Mouse (Mus musculus): ENCODE results near the gene Rara. TPM values are rescaled to one million over a fixed set of nuclear protein-coding genes. Genes with fewer than 3 reads are reported as not detected.
"Not testable (repeated sequence)": the region's sequence is repeated elsewhere in the genome, so short reads cannot be mapped to it uniquely, and the experiment has no call there.

The Rara gene
- polyA plus RNA-seq, 1 experiment from 2014 or later = 47.1 TPM

DNA sequence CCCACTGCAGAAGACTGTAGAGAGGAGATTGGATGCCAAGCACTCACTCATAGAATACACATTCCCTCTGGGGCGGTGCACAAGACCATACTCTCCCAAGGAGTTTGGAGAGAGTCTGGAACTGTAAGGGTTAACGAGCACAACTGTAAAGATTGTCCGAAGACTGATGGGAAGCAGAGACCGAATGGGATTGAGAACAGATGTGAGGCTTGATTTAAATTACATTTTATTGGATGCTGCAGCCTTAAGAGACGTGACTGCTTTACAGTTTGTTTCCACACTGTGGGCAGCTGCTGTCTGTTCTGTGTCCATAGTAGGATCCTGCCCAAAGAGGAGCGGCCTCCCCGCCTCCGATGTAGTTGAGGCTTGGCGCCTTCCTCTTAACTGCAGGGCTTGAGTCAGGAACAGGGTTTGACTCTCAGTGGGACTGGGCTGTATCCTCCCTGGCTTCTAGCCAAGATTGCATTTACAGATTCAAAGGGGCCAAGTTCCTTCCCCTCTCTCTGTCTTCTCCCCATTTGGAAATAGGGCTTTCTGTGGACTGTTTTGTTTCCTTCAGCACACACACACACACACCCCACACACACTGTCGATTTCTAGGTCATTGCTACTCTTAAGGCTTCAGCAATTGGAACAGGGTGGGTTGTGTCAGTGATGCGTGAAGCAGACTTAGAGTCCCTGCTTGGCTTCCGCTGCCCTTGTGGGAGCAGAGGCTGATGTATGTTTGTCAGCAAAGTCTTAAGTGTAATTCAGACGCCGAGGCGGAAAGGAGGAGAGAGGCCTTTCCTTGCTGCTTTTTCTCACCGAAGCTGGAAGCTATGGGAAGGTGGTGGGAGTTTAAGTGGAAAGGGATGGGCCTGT lies 4.5 kb upstream of the Rara start:
- Histone ChIP-seq H3K27ac (peak overlapping the region; percentile 96), H3K4me2 (peak overlapping the region; percentile 32), H3K36me3 (peaks cover 33% of the 10 kb centered on the region), H3K4me1 (replicated peaks) (peaks cover 68% of the 10 kb centered on the region), H3K4me3 (replicated peaks) (0 out of 2 replicates have a peak overlapping the region, but pooled peaks have one; percentile 1)
- WGBS = 16% methylated on average over 16 of the region's 16 CpGs
- ATAC-seq (ENCODE audit: insufficient number of reproducible peaks, insufficient read depth, low FRiP score, low TSS enrichment, low read depth) = peak; percentile 60
- H3K27me3 ChIP-seq; H3K9me3 ChIP-seq; H3K9ac ChIP-seq (replicated peaks): not testable (repeated sequence)

DNA sequence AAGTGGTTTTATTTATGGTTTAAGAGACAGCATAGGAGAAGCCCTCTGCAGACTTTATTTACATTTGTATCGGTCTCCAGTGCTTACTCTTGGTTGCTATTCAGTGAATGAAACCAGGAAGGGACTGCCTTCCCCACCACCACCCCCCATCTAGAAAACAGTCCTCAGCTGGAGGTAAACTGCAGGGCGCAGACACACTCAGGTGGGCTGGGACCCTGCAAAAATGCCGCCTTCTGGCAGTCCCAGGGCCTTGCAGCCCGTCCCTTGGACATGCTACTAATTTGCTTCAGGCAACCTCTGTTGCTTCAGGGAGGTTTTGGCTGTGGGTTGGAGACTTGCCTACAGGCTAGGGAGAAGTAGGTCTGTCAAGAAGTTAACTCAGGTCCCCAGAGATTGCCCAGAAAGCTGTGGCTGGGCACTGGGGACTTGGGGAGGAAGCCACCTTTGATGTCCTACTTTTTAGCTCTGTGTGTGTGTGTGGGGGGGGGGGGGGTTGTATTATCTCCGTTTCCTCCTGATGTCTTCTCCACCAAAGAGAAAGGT lies 2.9 kb upstream of the Rara start:
- Histone ChIP-seq H3K9ac (replicated peaks) (peak overlapping the region; percentile 18; the same call in 1 of the 2 replicates), H3K27ac (peak overlapping the region; percentile 96), H3K9me3 (no peaks in the 10 kb centered on the region), H3K4me2 (peak overlapping the region; percentile 47), H3K36me3 (peaks cover 17% of the 10 kb centered on the region), H3K4me1 (replicated peaks) (peaks cover 77% of the 10 kb centered on the region), H3K27me3 (no peaks in the 10 kb centered on the region), H3K4me3 (replicated peaks) (no peak overlapping the region)
- ATAC-seq (ENCODE audit: insufficient number of reproducible peaks, insufficient read depth, low FRiP score, low TSS enrichment, low read depth) = no peak
- WGBS = 15% methylated on average over 5 of the region's 5 CpGs

- ATAC-seq (ENCODE audit: insufficient number of reproducible peaks, insufficient read depth, low FRiP score, low TSS enrichment, low read depth) = no peak
- Histone ChIP-seq H3K4me2 (peak overlapping the region; percentile 47), H3K27ac (peak overlapping the region; percentile 96), H3K27me3 (no peaks in the 10 kb centered on the region), H3K4me1 (replicated peaks) (peaks cover 83% of the 10 kb centered on the region), H3K36me3 (peaks cover 11% of the 10 kb centered on the region; the same call in 1 of the 2 replicates), H3K4me3 (replicated peaks) (0 out of 2 replicates have a peak overlapping the region, but pooled peaks have one; percentile 16), H3K9me3 (no peaks in the 10 kb centered on the region), H3K9ac (replicated peaks) (peak overlapping the region; percentile 18; the same call in 1 of the 2 replicates)
- 5% methylated on average over 10 of the region's 10 CpGs for WGBS
Measured at GRCm38 (mm10) chr11:98925265-98925721, 2.3 kb upstream of the Rara start.

DNA sequence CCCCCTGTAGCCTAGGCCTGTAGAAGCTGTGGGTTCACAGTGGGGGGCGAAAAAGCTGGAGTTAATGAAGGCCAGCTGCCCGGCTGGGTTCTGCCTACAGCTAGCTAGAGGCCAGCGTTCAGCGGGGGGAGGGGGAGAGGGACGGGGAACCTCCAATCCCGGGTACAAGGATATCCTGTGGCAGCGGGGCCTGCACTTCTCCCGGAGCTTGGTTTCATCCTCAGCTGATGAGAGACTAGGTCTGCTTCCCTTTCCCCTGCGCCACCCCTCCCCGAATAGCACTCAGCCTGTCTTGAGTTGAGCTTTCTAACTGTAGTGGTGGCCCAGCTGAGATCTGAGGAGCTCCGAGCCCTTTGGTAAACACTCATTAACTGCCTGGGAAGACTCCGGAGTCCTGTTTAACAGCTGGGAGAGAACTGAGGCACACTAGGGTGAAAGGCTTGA lies 1.7 kb upstream of the Rara start:
- Histone ChIP-seq H3K4me2 (peak overlapping the region; percentile 47), H3K27ac (peak overlapping the region; percentile 96), H3K36me3 (peaks cover 6% of the 10 kb centered on the region; the same call in 1 of the 2 replicates), H3K27me3 (no peaks in the 10 kb centered on the region), H3K9me3 (no peaks in the 10 kb centered on the region), H3K4me3 (replicated peaks) (peak overlapping the region; percentile 16; the same call in 1 of the 2 replicates), H3K9ac (replicated peaks) (peak overlapping the region; percentile 18; the same call in 1 of the 2 replicates), H3K4me1 (replicated peaks) (peaks cover 89% of the 10 kb centered on the region)
- 5% methylated on average over 12 of the region's 12 CpGs for WGBS
- ATAC-seq (ENCODE audit: insufficient number of reproducible peaks, insufficient read depth, low FRiP score, low TSS enrichment, low read depth) = peak; percentile 18; the same call in 1 of the 2 replicates

DNA sequence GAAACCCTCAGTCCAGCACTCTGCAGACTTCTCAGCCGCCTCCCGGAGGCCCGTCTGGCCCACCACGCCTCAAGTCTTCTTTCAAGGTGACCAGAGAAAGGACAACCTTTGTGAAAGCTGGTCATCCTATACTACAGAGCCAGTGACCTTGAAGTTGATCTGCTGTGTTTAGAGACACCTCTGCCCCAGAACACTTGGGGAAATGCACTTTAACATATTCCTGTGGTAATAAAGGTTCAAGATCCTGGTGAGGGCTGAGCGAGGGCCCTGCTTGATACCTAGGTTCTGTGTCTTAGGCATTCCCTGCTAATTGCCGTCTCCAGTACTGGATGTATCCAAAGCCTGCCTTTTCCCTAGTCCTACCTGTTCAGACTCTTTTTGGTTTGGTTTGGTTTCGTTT lies 1.1 kb upstream of the Rara start:
- H3K4me2 ChIP-seq = peak overlapping the region; percentile 47
- no peak overlapping the region for H3K9ac ChIP-seq (replicated peaks)
- WGBS = 42% methylated on average over 7 of the region's 7 CpGs
- H3K27ac ChIP-seq = peak overlapping the region; percentile 96
- no peaks in the 10 kb centered on the region for H3K9me3 ChIP-seq
- ATAC-seq (ENCODE audit: insufficient number of reproducible peaks, insufficient read depth, low FRiP score, low TSS enrichment, low read depth) = no peak
- H3K4me1 ChIP-seq (replicated peaks) = peaks cover 96% of the 10 kb centered on the region
- no peak overlapping the region for H3K4me3 ChIP-seq (replicated peaks)
- no peaks in the 10 kb centered on the region for H3K27me3 ChIP-seq
- no peaks in the 10 kb centered on the region; the same call in 1 of the 2 replicates for H3K36me3 ChIP-seq

DNA sequence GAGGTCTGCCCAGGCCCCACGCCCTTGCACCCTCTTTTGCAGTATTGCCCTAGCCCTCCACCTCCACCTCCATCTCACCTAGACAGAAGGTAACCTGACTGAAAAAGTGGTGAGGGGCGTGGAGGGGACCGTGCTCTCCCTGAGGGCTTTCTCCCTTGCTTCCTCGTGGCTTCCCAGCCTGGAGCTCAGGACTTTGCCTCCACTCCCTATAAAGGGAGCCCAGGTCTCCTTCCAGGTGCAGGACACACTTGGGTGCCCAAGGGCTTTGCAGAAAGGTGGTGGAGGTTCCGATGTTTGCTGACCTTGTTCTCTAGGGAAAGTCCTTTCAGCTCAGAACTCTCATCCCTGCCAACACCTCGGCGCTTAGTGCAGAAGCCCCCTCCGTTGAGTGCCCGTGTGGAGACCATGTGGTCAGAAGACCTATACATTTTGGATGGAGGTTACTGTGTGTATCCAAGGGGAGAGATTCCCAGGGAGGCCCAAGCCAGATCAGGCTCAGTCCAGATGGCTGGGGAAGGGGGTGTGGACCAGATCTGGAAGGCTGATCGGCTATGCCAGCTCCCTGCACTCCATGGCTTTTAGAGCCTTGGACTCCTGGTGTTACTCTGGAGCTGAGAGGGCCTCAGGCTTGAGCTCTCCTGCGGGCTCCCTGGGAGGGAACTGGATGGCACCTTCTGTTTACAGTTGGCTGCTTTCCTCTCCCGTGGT lies 722 bp downstream of the Rara start:
- Histone ChIP-seq H3K4me2 (peak overlapping the region; percentile 92), H3K27me3 (no peaks in the 10 kb centered on the region), H3K9me3 (no peaks in the 10 kb centered on the region), H3K27ac (peak overlapping the region; percentile 96), H3K4me3 (replicated peaks) (peak overlapping the region; percentile 70), H3K4me1 (replicated peaks) (peaks cover 97% of the 10 kb centered on the region), H3K9ac (replicated peaks) (peak overlapping the region; percentile 73), H3K36me3 (no peaks in the 10 kb centered on the region)
- WGBS = 4% methylated on average over 12 of the region's 12 CpGs
- no peak for ATAC-seq (ENCODE audit: insufficient number of reproducible peaks, insufficient read depth, low FRiP score, low TSS enrichment, low read depth)

DNA sequence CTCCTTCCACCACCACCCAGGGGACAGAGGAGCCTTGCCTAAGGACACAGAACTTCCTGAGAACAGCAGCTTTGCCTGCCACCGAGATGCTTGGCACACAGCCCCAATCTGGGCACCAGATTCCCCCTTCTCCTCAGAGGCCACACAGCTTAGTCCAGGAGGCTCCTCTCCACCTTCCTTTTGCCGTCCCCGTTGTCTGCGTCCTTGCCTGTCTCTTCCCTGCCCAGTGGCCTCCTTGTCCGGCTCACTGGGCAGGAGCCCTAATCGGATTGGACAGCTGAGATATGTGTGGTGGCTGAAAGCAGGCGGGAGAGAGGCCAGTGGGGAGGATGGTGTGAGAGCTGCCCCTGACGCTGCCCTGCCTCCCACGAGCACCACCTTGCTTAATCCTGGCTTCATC lies 1.9 kb downstream of the Rara start:
- Histone ChIP-seq H3K27me3 (no peaks in the 10 kb centered on the region), H3K9me3 (no peaks in the 10 kb centered on the region), H3K4me3 (replicated peaks) (peak overlapping the region; percentile 70), H3K4me1 (replicated peaks) (peaks cover 97% of the 10 kb centered on the region), H3K36me3 (no peaks in the 10 kb centered on the region), H3K27ac (peak overlapping the region; percentile 86), H3K9ac (replicated peaks) (peak overlapping the region; percentile 46), H3K4me2 (peak overlapping the region; percentile 92)
- no peak for ATAC-seq (ENCODE audit: insufficient number of reproducible peaks, insufficient read depth, low FRiP score, low TSS enrichment, low read depth)
- WGBS = 14% methylated on average over 9 of the region's 9 CpGs

- Histone ChIP-seq H3K4me3 (replicated peaks) (peak overlapping the region; percentile 70), H3K27ac (peak overlapping the region; percentile 86), H3K4me1 (replicated peaks) (peaks cover 97% of the 10 kb centered on the region), H3K27me3 (no peaks in the 10 kb centered on the region), H3K9ac (replicated peaks) (peak overlapping the region; percentile 46), H3K4me2 (peak overlapping the region; percentile 92), H3K36me3 (peaks cover 3% of the 10 kb centered on the region; the same call in 1 of the 2 replicates), H3K9me3 (no peaks in the 10 kb centered on the region)
- ATAC-seq (ENCODE audit: insufficient number of reproducible peaks, insufficient read depth, low FRiP score, low TSS enrichment, low read depth) = no peak
- 36% methylated on average over 7 of the region's 7 CpGs for WGBS
Measured at GRCm38 (mm10) chr11:98930127-98930601, 2.5 kb downstream of the Rara start.

DNA sequence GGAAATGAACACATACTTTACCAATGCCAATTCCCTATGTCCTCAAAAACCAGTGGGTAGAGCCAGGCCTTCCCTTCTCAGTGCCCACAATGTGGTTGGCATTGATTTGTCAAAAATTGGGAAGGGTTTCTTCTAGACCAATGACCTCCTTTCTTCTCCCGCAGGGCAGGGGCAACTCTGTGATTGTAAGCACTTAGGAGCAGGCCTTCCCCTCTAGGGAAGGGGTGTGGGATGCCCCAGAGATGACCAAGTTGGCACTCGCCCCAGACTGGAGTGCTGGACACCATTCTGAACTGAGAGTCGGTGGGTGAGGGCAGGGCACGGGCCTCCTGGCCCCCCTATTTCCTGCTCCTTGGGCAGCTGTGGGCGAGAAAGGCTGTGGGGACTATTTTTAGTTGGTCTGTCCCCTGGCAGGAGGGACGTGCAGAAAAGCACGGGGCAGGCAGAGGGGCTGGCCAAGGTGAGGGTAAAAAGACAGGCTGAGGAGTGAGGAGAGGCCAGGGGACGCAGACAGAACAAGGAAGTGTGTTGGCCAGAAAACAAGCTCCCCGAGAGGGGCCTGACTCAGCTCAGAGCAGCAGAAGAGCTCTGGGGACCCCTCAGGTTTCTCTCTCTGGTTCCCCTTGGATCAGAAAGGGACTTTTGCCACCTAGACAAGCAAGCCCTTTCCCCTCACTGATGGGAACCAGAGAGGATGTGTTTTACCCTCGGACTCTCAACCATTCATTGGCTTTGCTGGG lies 3.3 kb downstream of the Rara start:
- peak overlapping the region; percentile 92 for H3K4me2 ChIP-seq
- ATAC-seq (ENCODE audit: insufficient number of reproducible peaks, insufficient read depth, low FRiP score, low TSS enrichment, low read depth) = no peak
- no peak overlapping the region; the same call in 1 of the 2 replicates for H3K4me3 ChIP-seq (replicated peaks)
- H3K27ac ChIP-seq = peak overlapping the region; percentile 86
- no peaks in the 10 kb centered on the region for H3K9me3 ChIP-seq
- 31% methylated on average over 10 of the region's 10 CpGs for WGBS
- H3K9ac ChIP-seq (replicated peaks) = peak overlapping the region; percentile 35; the same call in 1 of the 2 replicates
- H3K27me3 ChIP-seq = no peaks in the 10 kb centered on the region
- peaks cover 5% of the 10 kb centered on the region; the same call in 1 of the 2 replicates for H3K36me3 ChIP-seq
- H3K4me1 ChIP-seq (replicated peaks) = peaks cover 96% of the 10 kb centered on the region

Measured in limb, embryonic 12.5 days (tissue).